Mouse (Mus musculus) liver, embryonic 14.5 days (tissue): ENCODE data around the gene Mrm1. TPM values are rescaled to one million over a fixed set of nuclear protein-coding genes. Genes with fewer than 3 reads are reported as not detected.

Experiments used
- ATAC-seq: fragments of 200-750 bp; cut with Nextera tagmentation; 2 replicates; pipeline ENCODE4 v1.8.0; 2017; ENCODE audit warnings: moderate number of reproducible peaks, mild to moderate bottlenecking, moderate library complexity; ENCODE audit not compliant: insufficient read depth
- DNase-seq, 3 experiments: peaks; one replicate each; pipeline ENCODE4 v3.0.0-alpha.2; 2012 to 2013; ENCODE audit warnings: low read depth in 3 of 3, low spot score in 3 of 3
- H3K27ac ChIP-seq: fragments of 300-500 bp; sonication (generic); 2 replicates; pipeline ENCODE4 v1.5.1; 2014; ENCODE audit warnings: moderate library complexity, mild to moderate bottlenecking, control low read depth, inconsistent platforms
- H3K27me3 ChIP-seq: fragments of 300-500 bp; sonication (generic); 2 replicates; pipeline ENCODE4 v1.6.1; 2014; ENCODE audit warnings: mild to moderate bottlenecking, low read length, moderate library complexity; ENCODE audit not compliant: control insufficient read depth, insufficient read depth
- H3K36me3 ChIP-seq: fragments of 300-500 bp; sonication (generic); replicated peaks from 2 replicates; pipeline ENCODE4 v1.6.1; 2014; ENCODE audit warnings: low read depth; ENCODE audit not compliant: control insufficient read depth, insufficient read depth
- H3K4me1 ChIP-seq, 2 experiments: fragments of 200-500 bp in 1 of 2; fragments of 300-500 bp in 1 of 2; sonication (generic) in 1 of 2; replicated peaks; 2 replicates each; pipeline ENCODE4 v1.6.1; 2012 to 2014; ENCODE audit warnings: antibody characterized with exemption in 1 of 2, inconsistent platforms in 1 of 2, low read length in 1 of 2; ENCODE audit not compliant: control insufficient read depth in 2 of 2, insufficient read depth in 2 of 2
- H3K4me2 ChIP-seq: fragments of 300-500 bp; sonication (generic); 2 replicates; pipeline ENCODE4 v1.6.1; 2014; ENCODE audit warnings: low read depth, mild to moderate bottlenecking, control low read depth, moderate library complexity
- H3K4me3 ChIP-seq, 2 experiments: fragments of 200-500 bp in 1 of 2; fragments of 300-500 bp in 1 of 2; sonication (generic) in 1 of 2; 2 replicates each; pipeline ENCODE4 v1.5.1; 2012 to 2014; ENCODE audit warnings: low read depth in 2 of 2, low read length in 2 of 2, mild to moderate bottlenecking in 2 of 2, control low read depth in 1 of 2, inconsistent platforms in 1 of 2, moderate library complexity in 1 of 2; ENCODE audit not compliant: insufficient read depth in 1 of 2
- H3K9ac ChIP-seq: fragments of 300-500 bp; sonication (generic); replicated peaks from 2 replicates; pipeline ENCODE4 v1.6.1; 2014; ENCODE audit warnings: mild to moderate bottlenecking, control low read depth, moderate library complexity
- H3K9me3 ChIP-seq: fragments of 300-500 bp; sonication (generic); 2 replicates; pipeline ENCODE4 v1.6.1; 2016; ENCODE audit warnings: low read length, mixed read lengths; ENCODE audit not compliant: control insufficient read depth
- CTCF ChIP-seq: IDR thresholded peaks from 2 replicates; pipeline ENCODE4 v1.5.1; 2016; ENCODE audit warnings: antibody characterized with exemption, low read depth, control low read depth
- EP300 ChIP-seq: IDR thresholded peaks from 2 replicates; pipeline ENCODE4 v1.6.1; 2016; ENCODE audit warnings: antibody characterized with exemption, low read depth
- WGBS: fragments of 180-500 bp; shearing (Covaris S2); extraction: QIAGEN DNeasy Blood & Tissue Kit; methylation state at CpG from one replicate; pipeline ENCODE4 v1.1.7; 2014; ENCODE audit not compliant: insufficient replicate concordance; 5-methylcytosine and 5-hydroxymethylcytosine counted together
- polyA plus RNA-seq, 2 experiments: library from polyadenylated mRNA; depleted of rRNA in 1 of 2; stranded (reverse) in 1 of 2; unstranded in 1 of 2; fragments of >200 nt; fragmentation: Nextera tagmentation in 1 of 2; extraction: Ambion mirVana in 1 of 2; gene quantifications; 2 replicates each; pipeline versions ENCODE4 v1.2.1 to v1.2.3; 2012 to 2014

The Mrm1 gene
- polyA plus RNA-seq, 2 experiments: 12.0 to 19.7 TPM

DNA sequence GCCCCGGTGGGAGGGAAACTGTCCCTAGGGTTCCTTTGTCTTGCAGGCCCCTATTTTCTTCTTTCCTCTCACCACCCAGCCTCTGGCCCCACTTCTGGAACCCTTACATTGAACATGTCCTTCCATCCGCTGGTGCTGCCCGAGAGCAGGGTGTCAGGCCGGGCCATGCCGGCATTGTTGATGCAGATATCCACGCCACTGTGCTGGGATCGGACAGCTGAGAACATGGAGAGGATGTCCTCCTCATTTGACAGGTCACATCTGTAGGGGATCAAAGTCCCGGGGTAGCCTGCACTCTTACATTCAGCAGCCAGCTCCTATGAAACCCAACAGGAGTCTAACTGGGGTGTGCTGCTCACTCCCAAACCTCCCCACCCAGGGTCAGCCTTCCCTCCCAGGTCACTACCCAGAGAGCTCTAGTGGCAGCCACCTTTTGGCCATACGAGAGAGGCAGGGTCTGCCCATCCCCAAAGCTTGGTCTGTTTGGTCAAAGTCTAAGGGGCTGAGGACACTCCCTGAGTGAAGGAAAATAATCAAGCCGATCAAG is 6.0 kb upstream of the Mrm1 start:
- TF ChIP-seq EP300: no peak
- TF ChIP-seq CTCF: no peak
- H3K36me3 ChIP-seq: peaks cover 76% of the 10 kb centered on the region
- peak overlapping the region; percentile 74 to 96 for H3K4me3 ChIP-seq
- H3K4me1 ChIP-seq: peaks cover 44 to 63% of the 10 kb centered on the region in 2 experiments
- no peaks in the 10 kb centered on the region for H3K27me3 ChIP-seq
- DNase-seq: no peak
- H3K9ac ChIP-seq: peak overlapping the region; percentile 99
- peak overlapping the region; percentile 97 for H3K4me2 ChIP-seq
- 83% methylated on average over 10 of the region's 10 CpGs for WGBS
- H3K9me3 ChIP-seq: no peaks in the 10 kb centered on the region
- ATAC-seq: no peak
- peak overlapping the region; percentile 99 for H3K27ac ChIP-seq

- Histone ChIP-seq H3K9me3 (no peaks in the 10 kb centered on the region), H3K4me1 (peaks cover 43 to 59% of the 10 kb centered on the region in 2 experiments), H3K27me3 (no peaks in the 10 kb centered on the region), H3K9ac (peak overlapping the region; percentile 99), H3K36me3 (peaks cover 76% of the 10 kb centered on the region), H3K27ac (peak overlapping the region; percentile 99), H3K4me2 (peak overlapping the region; percentile 97), H3K4me3 (peak overlapping the region; percentile 79 to 96)
- DNase-seq (peak; percentile 94 to 97 (median 95)), ATAC-seq (peak; percentile 83)
- WGBS: 9% methylated on average over 10 of the region's 10 CpGs
- TF ChIP-seq EP300 (peak; percentile 98), CTCF (no peak)
These were observed 4.2 kb upstream of the Mrm1 start for GRCm38 (mm10) chr11:84823484-84823897.

GRCm38 (mm10) chr11:84822487-84822886 is 3.2 kb upstream of the Mrm1 start:
- Histone ChIP-seq H3K9me3 (no peaks in the 10 kb centered on the region), H3K4me3 (peak overlapping the region; percentile 79 to 96), H3K4me2 (peak overlapping the region; percentile 96), H3K4me1 (peaks cover 48 to 66% of the 10 kb centered on the region in 2 experiments), H3K27ac (peak overlapping the region; percentile 99), H3K36me3 (peaks cover 78% of the 10 kb centered on the region), H3K9ac (peak overlapping the region; percentile 96), H3K27me3 (no peaks in the 10 kb centered on the region)
- no peak for TF ChIP-seq CTCF
- peak; percentile 64 for TF ChIP-seq EP300
- ATAC-seq (peak; percentile 42), DNase-seq (peak; percentile 69 to 73 (median 72))
- 35% methylated on average over 5 of the region's 5 CpGs for WGBS

DNA sequence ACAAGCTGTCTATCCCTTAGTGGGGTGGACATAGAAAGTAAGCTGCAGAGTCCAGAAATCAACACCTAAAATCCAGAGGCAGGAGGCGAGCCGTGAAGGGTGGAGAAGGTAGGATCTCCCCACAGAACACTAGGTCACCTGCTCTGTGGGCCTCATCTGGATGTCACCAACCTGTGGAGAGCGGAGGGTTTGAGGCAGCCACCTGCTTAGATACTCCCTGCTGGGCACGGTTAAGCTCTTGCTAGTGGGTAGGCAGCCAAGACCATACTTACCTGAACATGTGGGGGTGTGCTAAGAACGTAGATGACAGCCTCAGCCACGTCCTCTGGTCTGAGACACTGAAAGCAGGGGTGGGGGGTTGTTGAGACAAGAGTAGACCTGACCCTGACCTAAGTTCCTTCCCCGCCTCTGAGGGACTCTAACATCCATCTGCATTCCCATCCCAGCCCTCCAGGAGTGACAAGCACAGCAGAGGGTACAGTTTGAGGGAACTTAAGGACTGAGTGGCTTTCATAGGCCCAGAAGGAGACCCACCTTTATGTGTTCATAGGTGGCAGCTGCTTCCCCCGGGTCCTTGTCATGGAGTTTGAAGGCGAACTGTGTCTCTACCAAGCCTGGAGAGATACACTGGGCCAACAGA is 1.9 kb upstream of the Mrm1 start:
- TF ChIP-seq EP300 (no peak), CTCF (no peak)
- Histone ChIP-seq H3K4me3 (peak overlapping the region; percentile 79 to 96), H3K9me3 (no peaks in the 10 kb centered on the region), H3K9ac (peak overlapping the region; percentile 96), H3K27me3 (no peaks in the 10 kb centered on the region), H3K4me1 (peaks cover 48 to 71% of the 10 kb centered on the region in 2 experiments), H3K27ac (peak overlapping the region; percentile 99), H3K36me3 (peaks cover 72% of the 10 kb centered on the region), H3K4me2 (peak overlapping the region; percentile 96)
- WGBS: 79% methylated on average over 9 of the region's 9 CpGs
- no peak for ATAC-seq
- DNase-seq: no peak
